34 mouse cellular contexts compared by ENCODE assay signal in the genomic region with DNA sequence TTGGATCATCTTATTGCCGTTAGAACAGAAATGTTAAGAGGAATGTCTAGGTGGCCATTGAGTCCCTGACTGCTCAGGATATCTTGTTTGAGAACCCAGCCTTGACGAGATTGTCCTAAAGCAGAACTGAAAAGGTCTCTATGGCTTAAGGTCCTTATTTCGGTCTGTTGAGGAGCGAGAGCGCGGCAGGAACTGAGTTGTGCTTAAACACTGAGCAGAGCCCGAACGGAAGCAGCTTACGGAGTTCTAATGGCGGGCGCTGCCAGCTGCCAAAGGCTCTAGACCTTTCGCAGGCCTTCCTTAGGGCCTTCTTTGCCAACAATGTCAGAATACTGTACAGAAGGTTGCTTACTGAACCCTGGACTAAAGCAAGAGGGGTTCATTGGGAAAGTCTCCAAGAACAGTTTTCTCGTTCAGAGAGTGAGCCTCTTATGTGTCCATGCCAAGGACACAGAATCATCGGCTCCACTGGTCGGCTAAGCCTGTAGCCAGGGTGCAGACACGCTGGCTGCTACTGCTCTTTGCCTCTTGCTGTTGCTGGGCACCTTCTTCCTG. TPM values are rescaled to one million over a fixed set of nuclear protein-coding genes. Genes with fewer than 3 reads are reported as not detected.
DNase-seq lines count a peak whose midpoint lies in the region; ATAC-seq and TF ChIP-seq lines count a peak whose summit lies in the region.
"Had no signal": no experiment of that assay in that cellular context is flagged by ENCODE, and none has a peak within 500 bp of the region (broad histone marks: within the 10 kb centered on the region; RNA-seq: fewer than 3 reads in every experiment).

No protein-coding gene starts in this region.

- no peak for ATAC-seq in granulocyte monocyte progenitor cell, adult 5-6 weeks (replicated peaks; ENCODE audit: poor library complexity, severe bottlenecking)
- ATAC-seq: hindbrain, embryonic 16.5 days; midbrain, embryonic 13.5 days; Patski had no signal

- H3K4me3 ChIP-seq in kidney, adult 2 months (ENCODE audit: insufficient read depth, low read depth, low read length), result no peak overlapping the region
- no peak overlapping the region for H3K4me3 ChIP-seq in cortical plate, adult 2 months (ENCODE audit: insufficient read depth, low read length)
- H3K4me3 ChIP-seq in small intestine, adult 2 months (ENCODE audit: low read depth, low read length), result no peak overlapping the region
- H3K4me3 ChIP-seq: embryonic facial prominence, embryonic 15.5 days; heart, embryonic 10.5 days; limb, embryonic 13.5 days; liver, embryonic 13.5 days; midbrain, embryonic 13.5 days had no signal

- no peak for TF ChIP-seq POLR2A in kidney, adult 2 months (IDR thresholded peaks at IDR 0.05; ENCODE audit: low read depth, low read length)
- no peak for TF ChIP-seq POLR2A in cortical plate, adult 2 months (IDR thresholded peaks at IDR 0.05; ENCODE audit: extremely low read depth, insufficient read depth, low read length)
- TF ChIP-seq POLR2A in small intestine, adult 2 months (IDR thresholded peaks at IDR 0.05; ENCODE audit: low read depth, low read length), result no peak

- no peaks in the 10 kb centered on the region for H3K36me3 ChIP-seq in kidney, adult 2 months (ENCODE audit: control insufficient read depth, insufficient read depth, low read length)
- peaks cover 2% of the 10 kb centered on the region; the same call in 1 of the 2 replicates for H3K36me3 ChIP-seq in small intestine, adult 2 months (ENCODE audit: control insufficient read depth, insufficient read depth, low read length)
- H3K36me3 ChIP-seq: liver, embryonic 13.5 days had no signal

- 84% methylated on average over 16 of the region's 16 CpGs for WGBS in kidney, adult 2 months
- 77% methylated on average over 16 of the region's 16 CpGs for WGBS in small intestine, adult 2 months

- H3K27me3 ChIP-seq in kidney, adult 2 months (replicated peaks; ENCODE audit: control insufficient read depth, insufficient read depth, low read length), result no peaks in the 10 kb centered on the region
- no peaks in the 10 kb centered on the region for H3K27me3 ChIP-seq in small intestine, adult 2 months (ENCODE audit: control insufficient read depth, insufficient read depth, low read length)
- H3K27me3 ChIP-seq: CH12.LX; embryonic facial prominence, embryonic 15.5 days; limb, embryonic 13.5 days; liver, embryonic 13.5 days; midbrain, embryonic 13.5 days; Patski had no signal

- H3K27ac ChIP-seq in kidney, adult 2 months (ENCODE audit: insufficient read depth, low read depth, low read length), result no peak overlapping the region
- peak overlapping the region; percentile 48; the same call in 1 of the 2 replicates for H3K27ac ChIP-seq in cortical plate, adult 2 months (ENCODE audit: insufficient read depth, low read length)
- H3K27ac ChIP-seq in small intestine, adult 2 months (ENCODE audit: insufficient read depth, low read depth, low read length), result peak overlapping the region; percentile 96
- H3K27ac ChIP-seq: embryonic facial prominence, embryonic 15.5 days; heart, embryonic 10.5 days; limb, embryonic 13.5 days; liver, embryonic 13.5 days; midbrain, embryonic 13.5 days had no signal

- peak; percentile 12 for DNase-seq in kidney, adult 2 months
- DNase-seq in kidney, postnatal 36 days, result no peak
- peak; percentile 55 for DNase-seq in B cell, adult 2 months
- DNase-seq in gastrocnemius, postnatal 25 days, result no peak
- DNase-seq in heart, adult 18-20 months, result no peak
- DNase-seq: adrenal gland, postnatal 36 days; cerebellum, adult 18-20 months; gastrocnemius, postnatal 10 days; kidney, adult 8-10 months; kidney, postnatal 10 days; liver, embryonic 13.5 days; lung, adult 2 months; lung, postnatal 14 days; retina, postnatal 1 day; right cerebral cortex, postnatal 25 days had no signal

- no peak for TF ChIP-seq CTCF in kidney, adult 2 months (conservative IDR thresholded peaks at IDR 0.05; ENCODE audit: insufficient read depth, insufficient read length, low read depth, low read length)
- TF ChIP-seq CTCF in cortical plate, adult 2 months (IDR thresholded peaks at IDR 0.05; ENCODE audit: extremely low read depth, insufficient read depth, low read length), result no peak
- no peak for TF ChIP-seq CTCF in small intestine, adult 2 months (IDR thresholded peaks at IDR 0.05; ENCODE audit: extremely low read depth, insufficient read length, insufficient replicate concordance, low read depth, low read length)

- no peaks in the 10 kb centered on the region; the same call in 1 of the 2 replicates for H3K4me1 ChIP-seq in kidney, adult 2 months (ENCODE audit: control insufficient read depth, insufficient read depth, low read length)
- H3K4me1 ChIP-seq in cortical plate, adult 2 months (ENCODE audit: control insufficient read depth, insufficient read depth, low read length), result peaks cover 2% of the 10 kb centered on the region; the same call in 1 of the 2 replicates
- H3K4me1 ChIP-seq in small intestine, adult 2 months (ENCODE audit: control insufficient read depth, insufficient read depth, insufficient read length, low read length), result peaks cover 33% of the 10 kb centered on the region; the same call in 1 of the 2 replicates
- H3K4me1 ChIP-seq: liver, embryonic 13.5 days had no signal

RNA-seq across cellular contexts. Expression of gene Phxr2, which starts 7.3 kb away (rescaled TPM):
- polyA plus RNA-seq in kidney, adult 2 months (2012; rRNA removed), result not detected in 2 replicates
- polyA plus RNA-seq in cortical plate, adult 2 months (2012; rRNA removed), result not detected in 2 replicates
- polyA plus RNA-seq in small intestine, adult 2 months (2012; rRNA removed), result not detected in 2 replicates
- not detected for total RNA-seq in gastrocnemius, postnatal 25 days (2021)
- 0.49 TPM in 1 of 2 replicates, not detected in the other for total RNA-seq in granulocyte monocyte progenitor cell, adult 5-6 weeks (2014; fragmentation: Nextera tagmentation)
- not detected in 2 replicates for total RNA-seq in granulocyte monocyte progenitor cell, adult 5-6 weeks (2017)
- not detected for total RNA-seq in heart, adult 18-20 months (2021)
- total RNA-seq: adrenal gland, adult 18-20 months; adrenal gland, postnatal 36 days; CH12.LX; G1E; gastrocnemius, postnatal 10 days; hematopoietic stem cell, adult 5-6 weeks; left cerebral cortex, postnatal 14 days; megakaryocyte, adult 5-6 weeks had no signal
- polyA plus RNA-seq: embryonic facial prominence, embryonic 15.5 days; forebrain, embryonic 14.5 days; G1E; heart, embryonic 10.5 days; heart, postnatal 0 days; limb, embryonic 13.5 days; liver, embryonic 13.5 days; lung, adult 2 months; midbrain, embryonic 13.5 days; neural tube, embryonic 11.5 days; Patski; urinary bladder, adult 2 months had no signal

RNA-seq across cellular contexts. Expression of gene Galnt4, which starts 25.4 kb away (rescaled TPM):
- 1.7 and 1.8 TPM in 2 replicates for polyA plus RNA-seq in kidney, adult 2 months (2012; rRNA removed)
- 1.2 and 1.3 TPM in 2 replicates for polyA plus RNA-seq in cortical plate, adult 2 months (2012; rRNA removed)
- 2.6 and 3.4 TPM in 2 replicates for polyA plus RNA-seq in small intestine, adult 2 months (2012; rRNA removed)
- total RNA-seq in gastrocnemius, postnatal 25 days (2021), result 1 to 10 TPM; 1.5 to 1.9 TPM
- total RNA-seq in granulocyte monocyte progenitor cell, adult 5-6 weeks (2014; fragmentation: Nextera tagmentation), result 6.5 and 8.3 TPM in 2 replicates
- 12.2 and 14.5 TPM in 2 replicates for total RNA-seq in granulocyte monocyte progenitor cell, adult 5-6 weeks (2017)
- total RNA-seq in heart, adult 18-20 months (2021), result 1 to 10 TPM; 2.1 to 2.7 TPM

RNA-seq across cellular contexts. Expression of gene Poc1b, which starts 26.6 kb away (rescaled TPM):
- polyA plus RNA-seq in kidney, adult 2 months (2012; rRNA removed), result 6.9 and 10.2 TPM in 2 replicates
- 9.1 and 11.2 TPM in 2 replicates for polyA plus RNA-seq in cortical plate, adult 2 months (2012; rRNA removed)
- polyA plus RNA-seq in small intestine, adult 2 months (2012; rRNA removed), result 3.6 and 5.5 TPM in 2 replicates
- 1 to 10 TPM; 3.5 to 4.0 TPM for total RNA-seq in gastrocnemius, postnatal 25 days (2021)
- 42.6 and 55.4 TPM in 2 replicates for total RNA-seq in granulocyte monocyte progenitor cell, adult 5-6 weeks (2014; fragmentation: Nextera tagmentation)
- total RNA-seq in granulocyte monocyte progenitor cell, adult 5-6 weeks (2017), result 13.4 and 14.6 TPM in 2 replicates
- 1 to 10 TPM; 6.4 to 8.7 TPM for total RNA-seq in heart, adult 18-20 months (2021)

Comparison
In these comparisons a context has a peak if more than half of its experiments do, and no peak if none do; other contexts are left out.
1. DNase-seq: peak in kidney, adult 2 months (single experiment) and B cell, adult 2 months (2 of 2); none in kidney, postnatal 36 days (0 of 2), gastrocnemius, postnatal 25 days (single experiment) and heart, adult 18-20 months (0 of 2).